Mouse (Mus musculus) lung, embryonic 16.5 days (tissue): Measurements from ENCODE around the gene Dnase2b. TPM values are rescaled to one million over a fixed set of nuclear protein-coding genes. Genes with fewer than 3 reads are reported as not detected.

Experiments used
- ATAC-seq: fragments of 200-750 bp; cut with Nextera tagmentation; 2 replicates; pipeline ENCODE4 v1.8.0; 2017; ENCODE audit warnings: low read depth, mild to moderate bottlenecking, moderate library complexity
- H3K27ac ChIP-seq: fragments of 300-500 bp; sonication (generic); 2 replicates; pipeline ENCODE4 v1.5.1; 2014; ENCODE audit warnings: mild to moderate bottlenecking, control low read depth, low read length
- H3K27me3 ChIP-seq: fragments of 300-500 bp; sonication (generic); 2 replicates; pipeline ENCODE4 v1.6.1; 2014; ENCODE audit warnings: low read depth, low read length, mixed read lengths; ENCODE audit not compliant: control insufficient read depth, insufficient read depth
- H3K36me3 ChIP-seq: fragments of 300-500 bp; sonication (generic); 2 replicates; pipeline ENCODE4 v1.6.1; 2014; ENCODE audit warnings: low read length; ENCODE audit not compliant: control insufficient read depth, insufficient read depth
- H3K4me1 ChIP-seq: fragments of 300-500 bp; sonication (generic); replicated peaks from 2 replicates; pipeline ENCODE4 v1.6.1; 2014; ENCODE audit warnings: low read length, mixed read lengths; ENCODE audit not compliant: control insufficient read depth, insufficient read depth
- H3K4me2 ChIP-seq: fragments of 300-500 bp; sonication (generic); 2 replicates; pipeline ENCODE4 v1.6.1; 2014; ENCODE audit warnings: low read depth, low read length, control low read depth
- H3K4me3 ChIP-seq: fragments of 300-500 bp; sonication (generic); 2 replicates; pipeline ENCODE4 v1.5.1; 2014; ENCODE audit warnings: mild to moderate bottlenecking, low read length, control low read depth
- H3K9ac ChIP-seq: fragments of 300-500 bp; sonication (generic); 2 replicates; pipeline ENCODE4 v1.6.1; 2014; ENCODE audit warnings: low read length, control low read depth
- H3K9me3 ChIP-seq: fragments of 300-500 bp; sonication (generic); 2 replicates; pipeline ENCODE4 v1.6.1; 2016; ENCODE audit warnings: low read length; ENCODE audit not compliant: control insufficient read depth
- WGBS: fragments of 180-500 bp; shearing (Covaris S2); extraction: QIAGEN DNeasy Blood & Tissue Kit; methylation state at CpG from one replicate; pipeline ENCODE4 v1.1.7; 2014; 5-methylcytosine and 5-hydroxymethylcytosine counted together
- polyA plus RNA-seq: library from polyadenylated mRNA; unstranded; fragments of >200 nt; fragmentation: Nextera tagmentation; extraction: Ambion mirVana; gene quantifications from 2 replicates; pipeline ENCODE4 v1.2.1, GENCODE M21; 2015

Dnase2b gene
- polyA plus RNA-seq, 1 experiment from 2014 or later, result not detected

- no peaks in the 10 kb centered on the region for H3K4me1 ChIP-seq
- no peak overlapping the region for H3K4me3 ChIP-seq
- H3K4me2 ChIP-seq, result no peak overlapping the region
- H3K9ac ChIP-seq, result no peak overlapping the region
- ATAC-seq, result no peak
- no peaks in the 10 kb centered on the region for H3K27me3 ChIP-seq
- no peaks in the 10 kb centered on the region for H3K36me3 ChIP-seq
- H3K9me3 ChIP-seq, result no peaks in the 10 kb centered on the region
- 79% methylated on average over 10 of the region's 10 CpGs for WGBS
- no peak overlapping the region for H3K27ac ChIP-seq
These were observed 4.7 kb upstream of the Dnase2b start for GRCm38 (mm10) chr3:146620101-146620500.

GRCm38 (mm10) chr3:146618357-146618756 lies 3.0 kb upstream of the Dnase2b start:
- H3K4me1 ChIP-seq, result no peaks in the 10 kb centered on the region
- no peaks in the 10 kb centered on the region for H3K9me3 ChIP-seq
- H3K27ac ChIP-seq, result no peak overlapping the region
- H3K27me3 ChIP-seq, result no peaks in the 10 kb centered on the region
- no peaks in the 10 kb centered on the region for H3K36me3 ChIP-seq
- WGBS, result 49% methylated on average over 4 of the region's 4 CpGs
- H3K4me2 ChIP-seq, result no peak overlapping the region
- H3K9ac ChIP-seq, result no peak overlapping the region
- no peak overlapping the region for H3K4me3 ChIP-seq
- ATAC-seq, result no peak

GRCm38 (mm10) chr3:146617946-146618345 lies 2.5 kb upstream of the Dnase2b start:
- Histone ChIP-seq H3K4me3 (no peak overlapping the region), H3K27me3 (no peaks in the 10 kb centered on the region), H3K4me2 (no peak overlapping the region), H3K27ac (no peak overlapping the region), H3K9me3 (no peaks in the 10 kb centered on the region), H3K36me3 (no peaks in the 10 kb centered on the region), H3K9ac (no peak overlapping the region), H3K4me1 (no peaks in the 10 kb centered on the region)
- no peak for ATAC-seq

GRCm38 (mm10) chr3:146616533-146617283 lies 1.3 kb upstream of the Dnase2b start:
- WGBS, result 63% methylated on average over 5 of the region's 5 CpGs
- Histone ChIP-seq H3K36me3 (no peaks in the 10 kb centered on the region), H3K4me1 (no peaks in the 10 kb centered on the region), H3K9me3 (no peaks in the 10 kb centered on the region), H3K4me2 (no peak overlapping the region), H3K4me3 (no peak overlapping the region), H3K9ac (no peak overlapping the region), H3K27ac (no peak overlapping the region), H3K27me3 (no peaks in the 10 kb centered on the region)
- no peak for ATAC-seq

- ATAC-seq, result no peak
- no peak overlapping the region for H3K4me2 ChIP-seq
- no peak overlapping the region for H3K9ac ChIP-seq
- no peaks in the 10 kb centered on the region for H3K4me1 ChIP-seq
- WGBS, result 54% methylated on average over 4 of the region's 4 CpGs
- H3K9me3 ChIP-seq, result no peaks in the 10 kb centered on the region
- no peak overlapping the region for H3K27ac ChIP-seq
- H3K4me3 ChIP-seq, result no peak overlapping the region
- no peaks in the 10 kb centered on the region for H3K36me3 ChIP-seq
- no peaks in the 10 kb centered on the region for H3K27me3 ChIP-seq
These were observed 3.6 kb downstream of the Dnase2b start for GRCm38 (mm10) chr3:146611821-146612220.

GRCm38 (mm10) chr3:146611261-146611660 lies 4.1 kb downstream of the Dnase2b start:
- no peak overlapping the region for H3K4me2 ChIP-seq
- H3K4me3 ChIP-seq, result no peak overlapping the region
- no peak for ATAC-seq
- H3K9me3 ChIP-seq, result no peaks in the 10 kb centered on the region
- H3K4me1 ChIP-seq, result no peaks in the 10 kb centered on the region
- H3K27ac ChIP-seq, result no peak overlapping the region
- no peak overlapping the region for H3K9ac ChIP-seq
- no peaks in the 10 kb centered on the region for H3K27me3 ChIP-seq
- no peaks in the 10 kb centered on the region for H3K36me3 ChIP-seq
- WGBS, result 77% methylated on average over 4 of the region's 4 CpGs

GRCm38 (mm10) chr3:146610322-146610721 lies 5.1 kb downstream of the Dnase2b start:
- Histone ChIP-seq H3K4me3 (no peak overlapping the region), H3K27me3 (no peaks in the 10 kb centered on the region), H3K36me3 (no peaks in the 10 kb centered on the region), H3K9ac (no peak overlapping the region), H3K4me1 (no peaks in the 10 kb centered on the region), H3K9me3 (no peaks in the 10 kb centered on the region), H3K27ac (no peak overlapping the region), H3K4me2 (no peak overlapping the region)
- ATAC-seq, result no peak
- 77% methylated on average over 10 of the region's 10 CpGs for WGBS

GRCm38 (mm10) chr3:146607368-146607767 lies 8.0 kb downstream of the Dnase2b start:
- Histone ChIP-seq H3K9me3 (no peaks in the 10 kb centered on the region), H3K36me3 (no peaks in the 10 kb centered on the region), H3K4me2 (no peak overlapping the region), H3K27me3 (no peaks in the 10 kb centered on the region), H3K4me3 (no peak overlapping the region), H3K27ac (no peak overlapping the region), H3K9ac (no peak overlapping the region), H3K4me1 (no peaks in the 10 kb centered on the region)
- WGBS, result 17% methylated on average over 1 of the region's 1 CpGs
- ATAC-seq, result no peak

- ATAC-seq, result no peak
- WGBS, result 73% methylated on average over 9 of the region's 9 CpGs
- H3K9ac ChIP-seq, result no peak overlapping the region
- no peak overlapping the region for H3K27ac ChIP-seq
- no peaks in the 10 kb centered on the region for H3K9me3 ChIP-seq
- H3K4me2 ChIP-seq, result no peak overlapping the region
- no peak overlapping the region for H3K4me3 ChIP-seq
- H3K4me1 ChIP-seq, result no peaks in the 10 kb centered on the region
- H3K27me3 ChIP-seq, result no peaks in the 10 kb centered on the region
- no peaks in the 10 kb centered on the region for H3K36me3 ChIP-seq
These were observed 10.7 kb downstream of the Dnase2b start for GRCm38 (mm10) chr3:146604647-146605046.

- WGBS, result 78% methylated on average over 3 of the region's 3 CpGs
- peaks cover 5% of the 10 kb centered on the region for H3K4me1 ChIP-seq
- no peak for ATAC-seq
These were observed 12.9 kb downstream of the Dnase2b start for GRCm38 (mm10) chr3:146602531-146602930.

More at GRCm38 (mm10) chr3:146602531-146602930, 12.9 kb downstream of the Dnase2b start:
- Histone ChIP-seq H3K27me3 (no peaks in the 10 kb centered on the region), H3K9me3 (no peaks in the 10 kb centered on the region), H3K27ac (no peak overlapping the region), H3K36me3 (no peaks in the 10 kb centered on the region), H3K4me3 (no peak overlapping the region), H3K4me2 (no peak overlapping the region), H3K9ac (no peak overlapping the region)
